Mouse (Mus musculus) C2C12 (cell line): ENCODE data around the gene Galnt16. TPM values are rescaled to one million over a fixed set of nuclear protein-coding genes. Genes with fewer than 3 reads are reported as not detected.

Source experiments
- H3K27me3 ChIP-seq: one replicate; pipeline ENCODE4 v1.6.1; 2011; ENCODE audit not compliant: control insufficient read depth, insufficient read depth, insufficient read length
- H3K36me3 ChIP-seq: one replicate; pipeline ENCODE4 v1.6.1; 2011; ENCODE audit not compliant: control insufficient read depth, insufficient read depth
- H3K4me3 ChIP-seq: one replicate; pipeline ENCODE4 v1.5.1; 2011; ENCODE audit warnings: mild to moderate bottlenecking, control low read depth; ENCODE audit not compliant: poor library complexity, insufficient read depth, severe bottlenecking
- H3K79me2 ChIP-seq: one replicate; pipeline ENCODE4 v1.6.1; 2011; ENCODE audit not compliant: control insufficient read depth, insufficient read depth
- H3K79me3 ChIP-seq: one replicate; pipeline ENCODE4 v1.6.1; 2011; ENCODE audit warnings: low read depth, control low read depth
- H3ac ChIP-seq: one replicate; pipeline ENCODE3; 2011; ENCODE audit warnings: low read depth; ENCODE audit not compliant: control insufficient read depth, insufficient read length
- CEBPB ChIP-seq: IDR thresholded peaks from one replicate; pipeline ENCODE4 v1.6.1; 2011; ENCODE audit warnings: low read depth, mild to moderate bottlenecking, control low read depth, moderate library complexity
- CTCF ChIP-seq: IDR thresholded peaks from one replicate; pipeline ENCODE4 v1.5.1; 2011; ENCODE audit not compliant: control insufficient read depth, insufficient read depth, insufficient read length
- FOSL1 ChIP-seq: IDR thresholded peaks from one replicate; pipeline ENCODE4 v1.8.0; 2011; ENCODE audit warnings: mild to moderate bottlenecking, low read length; ENCODE audit not compliant: poor library complexity, insufficient read depth, severe bottlenecking
- MAX ChIP-seq: IDR thresholded peaks from one replicate; pipeline ENCODE4 v1.6.1; 2011; ENCODE audit warnings: mild to moderate bottlenecking, control low read depth
- MYOD1 ChIP-seq: IDR thresholded peaks from one replicate; pipeline ENCODE4 v1.6.1; 2011; ENCODE audit warnings: low read depth; ENCODE audit not compliant: control insufficient read depth, insufficient read length
- MYOG ChIP-seq: IDR thresholded peaks from one replicate; pipeline ENCODE4 v1.6.1; 2011; ENCODE audit not compliant: control insufficient read depth, insufficient read length; ENCODE audit errors: extremely low read depth
- USF1 ChIP-seq: IDR thresholded peaks from one replicate; pipeline ENCODE4 v1.6.1; 2011; ENCODE audit warnings: low read depth, mild to moderate bottlenecking, control low read depth, moderate library complexity
- long read RNA-seq, 2 experiments: library from polyadenylated mRNA; unstranded; transcript quantifications; one replicate each; pipeline ENCODE4 v2.0.0; 2019 to 2020
- polyA plus RNA-seq: library from polyadenylated mRNA; unstranded; fragments of >200 nt; fragmentation: generic; extraction: Trizol; gene quantifications from one replicate; pipeline ENCODE4 v1.2.1, GENCODE M21; 2012; ENCODE audit warnings: missing spikeins

Gene Galnt16
- polyA plus RNA-seq = not detected
- long read RNA-seq, experiment 1 = 0 reads
- long read RNA-seq, experiment 2 = 0 reads

DNA sequence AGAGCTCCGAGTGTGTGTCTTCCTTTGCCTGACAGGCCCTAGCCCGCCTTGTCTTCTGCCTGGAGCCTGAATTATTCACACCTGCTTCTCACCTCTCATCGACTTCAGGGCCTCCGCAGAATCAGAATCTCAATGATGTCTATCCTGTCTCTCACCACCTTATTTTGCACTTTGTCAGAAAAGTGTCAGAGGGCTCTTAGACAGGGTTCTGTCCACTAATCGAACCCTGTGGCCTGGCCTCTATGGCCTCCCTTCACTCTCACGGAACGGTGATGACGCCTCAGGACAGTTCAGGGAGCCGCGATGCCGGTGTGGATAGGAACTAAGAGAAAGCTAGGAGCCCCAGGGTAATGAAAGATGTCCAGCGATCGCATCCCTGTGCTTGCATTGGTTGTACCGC lies at the start of gene Galnt16:
TSS of gene Galnt16 (plus strand) at position 301 of the 400 bp plus-strand sequence.
- Histone ChIP-seq H3K79me2 (no peaks in the 10 kb centered on the region), H3K79me3 (no peaks in the 10 kb centered on the region), H3ac (no peak within 1 kb of the TSS), H3K36me3 (no peaks in the 10 kb centered on the region), H3K4me3 (no peak within 1 kb of the TSS), H3K27me3 (peaks cover 84% of the 10 kb centered on the region)
- TF ChIP-seq CTCF = no peak

DNA sequence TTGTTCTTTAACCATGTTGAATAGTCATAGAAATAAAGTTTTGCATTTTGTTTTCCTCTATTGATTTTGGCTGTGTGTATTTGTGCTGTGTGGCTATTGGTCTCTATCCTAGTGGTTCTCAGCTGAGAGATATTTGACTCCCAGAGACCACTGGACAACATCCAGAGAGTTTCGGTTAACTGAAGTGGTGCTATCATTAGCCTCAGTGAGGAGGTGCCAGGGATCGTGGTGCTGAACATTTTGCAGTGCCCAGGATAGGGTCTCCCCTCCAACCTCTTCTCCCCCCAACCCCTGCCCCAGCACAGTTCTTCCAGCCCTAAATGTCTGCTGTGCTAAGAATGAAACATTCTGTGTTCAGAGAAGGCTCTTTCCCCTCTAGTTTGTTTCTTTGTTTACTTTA lies 47.9 kb upstream of the Galnt16 start:
- Histone ChIP-seq H3K79me3 (peaks cover 1% of the 10 kb centered on the region), H3K4me3 (no peak overlapping the region), H3K36me3 (no peaks in the 10 kb centered on the region), H3K27me3 (no peaks in the 10 kb centered on the region), H3K79me2 (peaks cover 5% of the 10 kb centered on the region), H3ac (no peak overlapping the region)
- TF ChIP-seq MYOG = no peak
- TF ChIP-seq CEBPB = no peak
- no peak for TF ChIP-seq USF1
- no peak for TF ChIP-seq FOSL1
- no peak for TF ChIP-seq CTCF
- no peak for TF ChIP-seq MAX
- no peak for TF ChIP-seq MYOD1

DNA sequence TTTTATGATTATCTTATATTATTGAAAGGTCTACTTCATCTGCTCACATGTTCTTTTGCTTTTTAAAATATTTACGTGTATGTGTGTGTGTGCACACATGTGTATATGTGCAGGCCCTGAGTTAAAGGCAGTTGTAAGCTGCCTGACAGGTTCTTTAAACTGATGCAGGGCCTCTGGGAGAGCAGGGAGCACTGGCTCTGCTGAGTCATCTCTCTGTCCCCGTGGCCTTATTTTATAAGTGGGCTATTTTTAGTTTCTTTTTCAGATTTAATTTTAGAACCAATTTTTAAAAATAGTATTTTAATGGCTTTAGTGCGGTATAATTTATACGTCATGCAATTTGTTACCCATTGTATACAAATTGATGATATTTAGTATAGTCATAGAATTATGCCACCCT lies 46.2 kb upstream of the Galnt16 start:
- no peak overlapping the region for H3K4me3 ChIP-seq
- H3ac ChIP-seq = no peak overlapping the region
- H3K36me3 ChIP-seq = no peaks in the 10 kb centered on the region
- no peaks in the 10 kb centered on the region for H3K79me3 ChIP-seq
- TF ChIP-seq MYOD1 (no peak), CEBPB (no peak), MYOG (no peak), CTCF (no peak), FOSL1 (no peak), MAX (no peak), USF1 (no peak)
- H3K27me3 ChIP-seq = no peaks in the 10 kb centered on the region
- H3K79me2 ChIP-seq = peaks cover 5% of the 10 kb centered on the region

DNA sequence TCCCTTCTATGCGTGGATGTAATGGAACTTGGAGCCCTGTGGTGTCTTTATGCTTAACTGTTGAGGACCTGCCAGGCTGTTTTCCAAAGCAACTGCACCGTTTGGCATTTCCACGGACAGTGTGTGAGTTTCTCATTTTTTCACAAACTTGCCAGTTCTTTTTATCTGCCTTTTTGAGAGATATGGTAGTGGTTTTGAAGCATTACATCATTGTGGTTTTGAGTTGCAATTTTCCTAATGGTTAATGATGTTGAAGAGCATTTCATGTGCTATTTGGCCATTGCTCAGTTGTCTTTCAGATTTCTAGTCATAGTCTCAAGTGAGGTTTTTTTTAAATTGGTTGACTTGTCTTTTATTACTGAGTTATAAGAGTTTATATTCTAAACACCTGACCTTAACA lies 44.3 kb upstream of the Galnt16 start:
- Histone ChIP-seq H3K4me3 (no peak overlapping the region), H3ac (no peak overlapping the region), H3K79me2 (peaks cover 5% of the 10 kb centered on the region), H3K36me3 (no peaks in the 10 kb centered on the region), H3K27me3 (no peaks in the 10 kb centered on the region), H3K79me3 (no peaks in the 10 kb centered on the region)
- TF ChIP-seq MYOD1 (no peak), MAX (no peak), MYOG (no peak), CEBPB (no peak)

DNA sequence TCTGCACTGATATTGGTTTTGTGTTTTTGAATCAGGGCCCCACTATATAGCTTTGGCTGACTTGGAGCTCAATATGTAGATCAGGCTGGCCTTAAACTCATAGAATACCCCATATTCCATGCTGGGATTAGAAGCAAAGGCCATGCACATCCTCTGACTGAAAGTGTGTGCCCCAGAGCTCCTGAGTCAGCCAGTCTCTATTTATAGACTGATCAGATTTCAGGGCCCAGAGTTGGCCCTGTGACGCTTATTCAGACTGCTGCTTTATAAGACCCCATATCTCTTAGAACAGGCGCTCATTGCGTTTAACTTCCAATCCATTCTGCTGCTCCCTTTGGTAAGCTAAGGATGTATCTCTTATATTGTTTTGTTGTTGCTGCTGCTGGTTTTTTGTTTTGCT lies 38.1 kb upstream of the Galnt16 start:
- Histone ChIP-seq H3ac (no peak overlapping the region), H3K79me3 (no peaks in the 10 kb centered on the region), H3K36me3 (no peaks in the 10 kb centered on the region), H3K79me2 (no peaks in the 10 kb centered on the region), H3K27me3 (no peaks in the 10 kb centered on the region), H3K4me3 (no peak overlapping the region)
- TF ChIP-seq MYOG = no peak
- no peak for TF ChIP-seq FOSL1
- no peak for TF ChIP-seq CEBPB
- no peak for TF ChIP-seq USF1

DNA sequence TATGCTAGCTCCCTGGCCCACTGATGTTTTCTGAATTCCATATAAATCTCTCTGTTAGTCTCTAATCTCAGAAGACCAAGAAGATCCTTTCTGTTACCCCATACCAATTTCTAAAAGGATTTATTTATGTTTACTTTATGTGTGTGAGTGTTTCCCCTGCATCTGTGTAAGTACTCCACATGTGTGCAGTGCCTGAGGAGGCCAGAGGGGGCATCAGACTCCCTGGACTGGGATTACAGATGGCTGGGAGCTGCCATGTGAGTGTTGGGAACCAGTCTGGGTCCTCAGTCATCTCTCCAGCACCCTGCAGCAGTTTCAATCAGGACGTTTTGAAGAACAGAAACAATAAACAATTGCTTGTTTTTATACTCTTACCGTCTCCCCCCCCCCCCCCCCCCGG lies 34.7 kb upstream of the Galnt16 start:
- Histone ChIP-seq H3K79me3 (no peaks in the 10 kb centered on the region), H3K36me3 (no peaks in the 10 kb centered on the region), H3ac (no peak overlapping the region), H3K27me3 (no peaks in the 10 kb centered on the region), H3K79me2 (no peaks in the 10 kb centered on the region), H3K4me3 (no peak overlapping the region)
- TF ChIP-seq MYOD1 = no peak
- no peak for TF ChIP-seq FOSL1
- no peak for TF ChIP-seq MYOG
- TF ChIP-seq USF1 = no peak
- no peak for TF ChIP-seq CEBPB
- no peak for TF ChIP-seq MAX
- no peak for TF ChIP-seq CTCF

DNA sequence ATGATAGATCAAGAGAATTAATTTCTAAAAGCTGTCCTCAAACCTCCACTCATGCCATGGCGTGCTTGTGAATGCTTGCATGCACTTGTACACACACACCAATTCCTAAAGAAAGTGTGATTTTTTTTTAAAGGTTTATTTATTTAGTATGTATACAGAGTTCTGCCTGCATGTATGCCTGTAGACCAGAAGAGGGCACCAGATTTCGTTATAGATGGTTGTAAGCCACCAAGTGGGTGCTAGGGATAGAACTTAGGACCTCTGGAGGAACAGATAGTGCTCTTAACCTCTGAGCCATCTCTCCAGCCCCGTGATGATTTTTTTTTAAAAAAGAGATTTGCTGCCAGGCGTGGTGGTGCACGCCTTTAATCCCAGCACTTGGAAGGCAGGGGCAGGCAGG lies 24.8 kb upstream of the Galnt16 start:
- Histone ChIP-seq H3K79me2 (no peaks in the 10 kb centered on the region), H3ac (no peak overlapping the region), H3K4me3 (no peak overlapping the region), H3K27me3 (no peaks in the 10 kb centered on the region), H3K36me3 (peaks cover 5% of the 10 kb centered on the region), H3K79me3 (no peaks in the 10 kb centered on the region)
- TF ChIP-seq CTCF = no peak
- TF ChIP-seq MAX = no peak
- TF ChIP-seq FOSL1 = no peak
- no peak for TF ChIP-seq MYOD1
